In the genomic region with DNA sequence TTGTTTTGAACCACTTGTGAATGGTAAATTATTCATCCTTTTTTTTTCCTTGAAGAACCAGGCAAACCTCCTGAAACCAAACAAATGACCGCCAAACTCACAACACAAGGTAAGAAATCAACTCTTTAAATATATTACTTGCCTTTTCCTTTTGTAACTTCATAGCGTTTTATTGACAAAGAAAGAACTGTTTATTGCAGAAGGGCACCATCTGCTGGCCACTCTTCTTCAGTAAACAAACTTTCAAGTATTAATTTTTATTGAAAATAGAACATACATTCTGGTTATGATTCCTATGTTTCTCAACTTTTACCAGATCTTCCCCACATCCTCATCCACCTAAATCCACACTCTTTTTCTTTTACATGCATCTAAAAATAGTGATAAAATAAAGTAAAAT, we compare ENCODE assay signal across 10 mouse cellular contexts.
DNase-seq lines count a peak whose midpoint lies in the region; ATAC-seq lines count a peak whose summit lies in the region.
"Had no signal": no experiment of that assay in that cellular context is flagged by ENCODE, and none has a peak within 500 bp of the region (broad histone marks: within the 10 kb centered on the region; RNA-seq: fewer than 3 reads in every experiment).

No protein-coding gene starts in this region.

- H3K4me3 ChIP-seq in heart, embryonic 12.5 days = no peak overlapping the region
- H3K4me3 ChIP-seq in midbrain, embryonic 11.5 days (ENCODE audit: low read depth, low read length) = no peak overlapping the region
- no peak overlapping the region for H3K4me3 ChIP-seq in midbrain, embryonic 13.5 days (replicated peaks)
- H3K4me3 ChIP-seq: embryonic facial prominence, embryonic 13.5 days; lung, embryonic 15.5 days had no signal

- H3K4me1 ChIP-seq in heart, embryonic 12.5 days (replicated peaks) = peaks cover 7% of the 10 kb centered on the region
- H3K4me1 ChIP-seq in midbrain, embryonic 11.5 days (ENCODE audit: control insufficient read depth, insufficient read depth, low read length) = no peaks in the 10 kb centered on the region
- no peaks in the 10 kb centered on the region for H3K4me1 ChIP-seq in midbrain, embryonic 13.5 days (replicated peaks)
- H3K4me1 ChIP-seq: embryonic facial prominence, embryonic 13.5 days; lung, embryonic 15.5 days had no signal

- peak; percentile 12 for DNase-seq in heart, adult 8-10 months (ENCODE audit: low spot score)
- DNase-seq in midbrain, embryonic 11.5 days (ENCODE audit: low spot score, missing footprints) = peak; percentile 84
- peak; percentile 44 for DNase-seq in embryo, embryonic 11 days
- peak; percentile 29 to 57 for DNase-seq in right cerebral cortex, adult 2 months (ENCODE audit: low spot score in 2 of 2)
- no peak for DNase-seq in ovary, postnatal 10 days (ENCODE audit: low spot score)
- no peak for DNase-seq in spleen, postnatal 4 days (ENCODE audit: low spot score in 2 of 2)

- no peak overlapping the region for H3K27ac ChIP-seq in heart, embryonic 12.5 days (ENCODE audit: poor library complexity, severe bottlenecking)
- no peak overlapping the region for H3K27ac ChIP-seq in midbrain, embryonic 11.5 days (ENCODE audit: low read depth, low read length)
- no peak overlapping the region for H3K27ac ChIP-seq in midbrain, embryonic 13.5 days
- H3K27ac ChIP-seq: embryonic facial prominence, embryonic 13.5 days; lung, embryonic 15.5 days had no signal

- no peak overlapping the region for H3K9ac ChIP-seq in heart, embryonic 12.5 days
- H3K9ac ChIP-seq in midbrain, embryonic 11.5 days (ENCODE audit: low read length) = no peak overlapping the region
- no peak overlapping the region for H3K9ac ChIP-seq in midbrain, embryonic 13.5 days (replicated peaks)
- H3K9ac ChIP-seq: embryonic facial prominence, embryonic 13.5 days; lung, embryonic 15.5 days had no signal

- no peak overlapping the region for H3K4me2 ChIP-seq in heart, embryonic 12.5 days
- no peak overlapping the region for H3K4me2 ChIP-seq in midbrain, embryonic 11.5 days
- no peak overlapping the region for H3K4me2 ChIP-seq in midbrain, embryonic 13.5 days (replicated peaks)
- H3K4me2 ChIP-seq: embryonic facial prominence, embryonic 13.5 days; lung, embryonic 15.5 days had no signal

- WGBS in heart, embryonic 12.5 days = 30% methylated on average over 2 of the region's 2 CpGs
- 41% methylated on average over 2 of the region's 2 CpGs for WGBS in midbrain, embryonic 11.5 days
- 34% methylated on average over 2 of the region's 2 CpGs for WGBS in midbrain, embryonic 13.5 days

- no peaks in the 10 kb centered on the region for H3K27me3 ChIP-seq in heart, embryonic 12.5 days (replicated peaks)
- no peaks in the 10 kb centered on the region for H3K27me3 ChIP-seq in midbrain, embryonic 11.5 days (ENCODE audit: control insufficient read depth, insufficient read depth, low read length)
- no peaks in the 10 kb centered on the region for H3K27me3 ChIP-seq in midbrain, embryonic 13.5 days
- H3K27me3 ChIP-seq: embryonic facial prominence, embryonic 13.5 days; lung, embryonic 15.5 days had no signal

- ATAC-seq in heart, embryonic 12.5 days (ENCODE audit: insufficient number of reproducible peaks, low FRiP score) = no peak
- no peak for ATAC-seq in midbrain, embryonic 11.5 days (ENCODE audit: low FRiP score)
- ATAC-seq in midbrain, embryonic 13.5 days = no peak

- no peaks in the 10 kb centered on the region for H3K36me3 ChIP-seq in heart, embryonic 12.5 days
- no peaks in the 10 kb centered on the region for H3K36me3 ChIP-seq in midbrain, embryonic 11.5 days (ENCODE audit: control insufficient read depth, insufficient read depth, low read length)
- H3K36me3 ChIP-seq in midbrain, embryonic 13.5 days = no peaks in the 10 kb centered on the region
- H3K36me3 ChIP-seq: embryonic facial prominence, embryonic 13.5 days; lung, embryonic 15.5 days had no signal

- no peaks in the 10 kb centered on the region for H3K9me3 ChIP-seq in heart, embryonic 12.5 days (replicated peaks)
- H3K9me3 ChIP-seq in midbrain, embryonic 11.5 days (ENCODE audit: control insufficient read depth, low read length) = no peaks in the 10 kb centered on the region
- no peaks in the 10 kb centered on the region for H3K9me3 ChIP-seq in midbrain, embryonic 13.5 days
- H3K9me3 ChIP-seq: embryonic facial prominence, embryonic 13.5 days; lung, embryonic 15.5 days had no signal

Comparison
In these comparisons a context has a peak if more than half of its experiments do, and no peak if none do; other contexts are left out.
1. DNase-seq: peak in heart, adult 8-10 months (single experiment), midbrain, embryonic 11.5 days (single experiment), embryo, embryonic 11 days (single experiment) and right cerebral cortex, adult 2 months (2 of 2); none in ovary, postnatal 10 days (single experiment) and spleen, postnatal 4 days (0 of 2).